Mouse (Mus musculus): Measurements from ENCODE around the gene Ltbp3. TPM values are rescaled to one million over a fixed set of nuclear protein-coding genes. Genes with fewer than 3 reads are reported as not detected.

The Ltbp3 gene
- polyA plus RNA-seq, 1 experiment from 2014 or later = 52.3 TPM

GRCm38 (mm10) chr19:5800632-5801431 is 60.1 kb downstream of the Ltbp3 start:
- WGBS = under 1% methylated on average over 19 of the region's 19 CpGs
- peaks cover 38% of the 10 kb centered on the region for H3K4me1 ChIP-seq (replicated peaks; ENCODE audit: control insufficient read depth, insufficient read depth, low read length)
- no peak for ATAC-seq (ENCODE audit: low read depth)
- no peaks in the 10 kb centered on the region for H3K27me3 ChIP-seq (ENCODE audit: control insufficient read depth, insufficient read depth, low read depth, low read length)
- H3K9me3 ChIP-seq (ENCODE audit: control insufficient read depth, low read length) = no peaks in the 10 kb centered on the region
- H3K36me3 ChIP-seq (ENCODE audit: control insufficient read depth, insufficient read depth, low read length) = peaks cover 25% of the 10 kb centered on the region
- peak overlapping the region; percentile 74 for H3K4me3 ChIP-seq (ENCODE audit: low read length)
- peak overlapping the region; percentile 94 for H3K9ac ChIP-seq (ENCODE audit: low read length)
- H3K4me2 ChIP-seq (ENCODE audit: low read depth, low read length) = peak overlapping the region; percentile 60
- peak overlapping the region; percentile 89 for H3K27ac ChIP-seq (ENCODE audit: low read length)

GRCm38 (mm10) chr19:5801432-5801964 is 60.8 kb downstream of the Ltbp3 start:
- no peak for ATAC-seq (ENCODE audit: low read depth)

GRCm38 (mm10) chr19:5802011-5802786 is 61.5 kb downstream of the Ltbp3 start:
- no peaks in the 10 kb centered on the region for H3K9me3 ChIP-seq (ENCODE audit: control insufficient read depth, low read length)
- H3K27me3 ChIP-seq (ENCODE audit: control insufficient read depth, insufficient read depth, low read depth, low read length) = no peaks in the 10 kb centered on the region
- peaks cover 12% of the 10 kb centered on the region for H3K36me3 ChIP-seq (ENCODE audit: control insufficient read depth, insufficient read depth, low read length)
- peaks cover 41% of the 10 kb centered on the region for H3K4me1 ChIP-seq (replicated peaks; ENCODE audit: control insufficient read depth, insufficient read depth, low read length)
- WGBS = under 1% methylated on average over 25 of the region's 25 CpGs
- peak overlapping the region; percentile 100 for H3K27ac ChIP-seq (ENCODE audit: low read length)
- H3K4me3 ChIP-seq (ENCODE audit: low read length) = peak overlapping the region; percentile 74
- peak overlapping the region; percentile 94 for H3K9ac ChIP-seq (ENCODE audit: low read length)
- peak; percentile 44; the same call in 1 of the 2 replicates for ATAC-seq (ENCODE audit: low read depth)
- H3K4me2 ChIP-seq (ENCODE audit: low read depth, low read length) = peak overlapping the region; percentile 91

More at GRCm38 (mm10) chr19:5801432-5801964, 60.8 kb downstream of the Ltbp3 start:
- H3K36me3 ChIP-seq (ENCODE audit: control insufficient read depth, insufficient read depth, low read length) = peaks cover 19% of the 10 kb centered on the region
- no peaks in the 10 kb centered on the region for H3K27me3 ChIP-seq (ENCODE audit: control insufficient read depth, insufficient read depth, low read depth, low read length)
- 1% methylated on average over 3 of the region's 3 CpGs for WGBS
- H3K4me3 ChIP-seq (ENCODE audit: low read length) = peak overlapping the region; percentile 74
- H3K9ac ChIP-seq (ENCODE audit: low read length) = peak overlapping the region; percentile 94
- H3K4me2 ChIP-seq (ENCODE audit: low read depth, low read length) = peak overlapping the region; percentile 60
- peak overlapping the region; percentile 89 for H3K27ac ChIP-seq (ENCODE audit: low read length)
- peaks cover 40% of the 10 kb centered on the region for H3K4me1 ChIP-seq (replicated peaks; ENCODE audit: control insufficient read depth, insufficient read depth, low read length)
- H3K9me3 ChIP-seq (ENCODE audit: control insufficient read depth, low read length) = no peaks in the 10 kb centered on the region

- peak overlapping the region; percentile 74 for H3K4me3 ChIP-seq (ENCODE audit: low read length)
- no peak for ATAC-seq (ENCODE audit: low read depth)
- H3K9ac ChIP-seq (ENCODE audit: low read length) = peak overlapping the region; percentile 89
- no peaks in the 10 kb centered on the region for H3K27me3 ChIP-seq (ENCODE audit: control insufficient read depth, insufficient read depth, low read depth, low read length)
- peaks cover 7% of the 10 kb centered on the region for H3K36me3 ChIP-seq (ENCODE audit: control insufficient read depth, insufficient read depth, low read length)
- 0% methylated on average over 4 of the region's 4 CpGs for WGBS
- H3K9me3 ChIP-seq (ENCODE audit: control insufficient read depth, low read length) = no peaks in the 10 kb centered on the region
- H3K27ac ChIP-seq (ENCODE audit: low read length) = peak overlapping the region; percentile 100
- H3K4me1 ChIP-seq (replicated peaks; ENCODE audit: control insufficient read depth, insufficient read depth, low read length) = peaks cover 40% of the 10 kb centered on the region
- H3K4me2 ChIP-seq (ENCODE audit: low read depth, low read length) = peak overlapping the region; percentile 91
Observed at GRCm38 (mm10) chr19:5802787-5803040, 62.0 kb downstream of the Ltbp3 start.

- no peaks in the 10 kb centered on the region for H3K9me3 ChIP-seq (ENCODE audit: control insufficient read depth, low read length)
- peak overlapping the region; percentile 89 for H3K9ac ChIP-seq (ENCODE audit: low read length)
- H3K4me3 ChIP-seq (ENCODE audit: low read length) = peak overlapping the region; percentile 74
- peak overlapping the region; percentile 91 for H3K4me2 ChIP-seq (ENCODE audit: low read depth, low read length)
- H3K27me3 ChIP-seq (ENCODE audit: control insufficient read depth, insufficient read depth, low read depth, low read length) = no peaks in the 10 kb centered on the region
- H3K27ac ChIP-seq (ENCODE audit: low read length) = peak overlapping the region; percentile 100
- H3K36me3 ChIP-seq (ENCODE audit: control insufficient read depth, insufficient read depth, low read length) = peaks cover 4% of the 10 kb centered on the region; the same call in 1 of the 2 replicates
- under 1% methylated on average over 66 of the region's 67 CpGs for WGBS
- peak; percentile 95 for ATAC-seq (ENCODE audit: low read depth)
- H3K4me1 ChIP-seq (replicated peaks; ENCODE audit: control insufficient read depth, insufficient read depth, low read length) = peaks cover 42% of the 10 kb centered on the region
Observed at GRCm38 (mm10) chr19:5803041-5803880, 62.6 kb downstream of the Ltbp3 start.

- ATAC-seq (ENCODE audit: low read depth) = no peak
- H3K27ac ChIP-seq (ENCODE audit: low read length) = peak overlapping the region; percentile 93
- H3K27me3 ChIP-seq (ENCODE audit: control insufficient read depth, insufficient read depth, low read depth, low read length) = no peaks in the 10 kb centered on the region
- no peaks in the 10 kb centered on the region for H3K9me3 ChIP-seq (ENCODE audit: control insufficient read depth, low read length)
- H3K4me3 ChIP-seq (ENCODE audit: low read length) = peak overlapping the region; percentile 28
- H3K4me2 ChIP-seq (ENCODE audit: low read depth, low read length) = peak overlapping the region; percentile 49
- H3K4me1 ChIP-seq (replicated peaks; ENCODE audit: control insufficient read depth, insufficient read depth, low read length) = peaks cover 48% of the 10 kb centered on the region
- under 1% methylated on average over 16 of the region's 16 CpGs for WGBS
- H3K36me3 ChIP-seq (ENCODE audit: control insufficient read depth, insufficient read depth, low read length) = peaks cover 4% of the 10 kb centered on the region; the same call in 1 of the 2 replicates
- H3K9ac ChIP-seq (ENCODE audit: low read length) = peak overlapping the region; percentile 60
Observed at GRCm38 (mm10) chr19:5803881-5804279, 63.2 kb downstream of the Ltbp3 start.

GRCm38 (mm10) chr19:5804371-5804899 is 63.7 kb downstream of the Ltbp3 start:
- Histone ChIP-seq H3K4me2 (ENCODE audit: low read depth, low read length) (peak overlapping the region; percentile 49), H3K4me1 (replicated peaks; ENCODE audit: control insufficient read depth, insufficient read depth, low read length) (peaks cover 52% of the 10 kb centered on the region), H3K27me3 (ENCODE audit: control insufficient read depth, insufficient read depth, low read depth, low read length) (no peaks in the 10 kb centered on the region), H3K36me3 (ENCODE audit: control insufficient read depth, insufficient read depth, low read length) (peaks cover 4% of the 10 kb centered on the region; the same call in 1 of the 2 replicates), H3K27ac (ENCODE audit: low read length) (peak overlapping the region; percentile 93), H3K9ac (ENCODE audit: low read length) (peak overlapping the region; percentile 60), H3K9me3 (ENCODE audit: control insufficient read depth, low read length) (no peaks in the 10 kb centered on the region), H3K4me3 (ENCODE audit: low read length) (peak overlapping the region; percentile 28; the same call in 1 of the 2 replicates)
- ATAC-seq (ENCODE audit: low read depth) = no peak
- 25% methylated on average over 8 of the region's 8 CpGs for WGBS

GRCm38 (mm10) chr19:5806051-5806808 is 65.5 kb downstream of the Ltbp3 start:
- H3K9ac ChIP-seq (ENCODE audit: low read length) = peak overlapping the region; percentile 54

More at GRCm38 (mm10) chr19:5806051-5806808, 65.5 kb downstream of the Ltbp3 start:
- Histone ChIP-seq H3K27ac (ENCODE audit: low read length) (peak overlapping the region; percentile 93), H3K27me3 (ENCODE audit: control insufficient read depth, insufficient read depth, low read depth, low read length) (no peaks in the 10 kb centered on the region), H3K36me3 (ENCODE audit: control insufficient read depth, insufficient read depth, low read length) (no peaks in the 10 kb centered on the region), H3K4me3 (ENCODE audit: low read length) (peak overlapping the region; percentile 1; the same call in 1 of the 2 replicates), H3K4me2 (ENCODE audit: low read depth, low read length) (peak overlapping the region; percentile 24), H3K4me1 (replicated peaks; ENCODE audit: control insufficient read depth, insufficient read depth, low read length) (peaks cover 69% of the 10 kb centered on the region), H3K9me3 (ENCODE audit: control insufficient read depth, low read length) (no peaks in the 10 kb centered on the region)
- ATAC-seq (ENCODE audit: low read depth) = peak; percentile 1; the same call in 1 of the 2 replicates
- 7% methylated on average over 8 of the region's 8 CpGs for WGBS
